Mouse (Mus musculus): ENCODE measurements around the gene Tspear. TPM values are rescaled to one million over a fixed set of nuclear protein-coding genes. Genes with fewer than 3 reads are reported as not detected.
"Not testable (repeated sequence)": the region's sequence is repeated elsewhere in the genome, so short reads cannot be mapped to it uniquely, and the experiment has no call there.

The Tspear gene
- polyA plus RNA-seq, 1 experiment = 1.2 TPM

DNA sequence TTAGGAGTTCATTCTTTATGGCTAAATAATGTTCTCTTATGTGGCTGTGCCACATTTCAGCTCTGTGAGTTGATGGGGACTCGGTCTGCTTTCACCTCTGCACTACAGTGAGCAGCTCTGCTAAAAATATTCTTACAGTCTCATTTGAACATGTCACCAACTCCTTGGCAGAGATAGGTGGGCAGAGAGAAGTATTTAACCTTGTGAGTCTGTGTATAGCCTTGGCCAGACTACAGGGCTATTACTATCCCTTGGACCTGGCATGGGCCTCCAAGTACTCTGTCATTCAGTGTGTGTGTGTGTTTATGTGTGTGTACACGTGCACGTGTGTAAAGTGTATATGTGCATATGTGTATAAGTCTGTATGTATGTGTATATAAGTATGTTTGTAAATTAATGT is 97.0 kb downstream of the Tspear start:
- not testable (repeated sequence) for H3K4me3 ChIP-seq (ENCODE audit: low read depth, low read length); H3K36me3 ChIP-seq (ENCODE audit: control insufficient read depth, insufficient read depth, low read length, poor library complexity, severe bottlenecking); H3K27ac ChIP-seq (ENCODE audit: insufficient read depth, low read length); H3K9ac ChIP-seq (ENCODE audit: low read depth, poor library complexity, severe bottlenecking); H3K9me3 ChIP-seq (replicated peaks; ENCODE audit: control insufficient read depth, insufficient read depth, low read length, poor library complexity, severe bottlenecking); H3K27me3 ChIP-seq (ENCODE audit: control insufficient read depth, insufficient read depth, low read length, poor library complexity, severe bottlenecking); H3K4me1 ChIP-seq (ENCODE audit: control insufficient read depth, insufficient read depth, low read length)

DNA sequence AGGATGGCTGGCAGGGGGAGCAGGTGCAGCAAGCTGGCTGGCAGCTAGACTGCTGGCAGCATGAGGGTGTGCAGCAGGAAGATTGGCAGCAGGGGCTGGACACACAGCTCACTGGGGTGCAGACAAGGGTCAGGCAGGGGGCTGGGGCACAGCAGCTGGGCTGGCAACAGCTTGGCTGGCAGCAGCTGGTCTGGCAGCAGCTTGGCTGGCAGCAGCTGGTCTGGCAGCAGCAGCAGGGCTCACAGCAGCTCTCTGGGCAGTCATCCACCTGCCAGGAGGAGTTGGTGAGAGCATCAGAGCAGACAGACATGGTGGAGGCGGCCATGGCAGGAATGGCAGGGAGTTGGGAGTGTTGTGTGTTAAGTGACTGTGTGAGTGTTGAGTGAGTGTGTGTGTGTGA is 101.5 kb downstream of the Tspear start, which contains the start of gene Gm7137:
Gene Gm7137, minus strand, starts transcription at position 325 of the 400 bp plus-strand sequence.
- H3K27me3 ChIP-seq (ENCODE audit: control insufficient read depth, insufficient read depth, low read length, poor library complexity, severe bottlenecking); H3K4me1 ChIP-seq (ENCODE audit: control insufficient read depth, insufficient read depth, low read length); H3K4me3 ChIP-seq (ENCODE audit: low read depth, low read length); H3K9me3 ChIP-seq (replicated peaks; ENCODE audit: control insufficient read depth, insufficient read depth, low read length, poor library complexity, severe bottlenecking); H3K36me3 ChIP-seq (ENCODE audit: control insufficient read depth, insufficient read depth, low read length, poor library complexity, severe bottlenecking); H3K9ac ChIP-seq (ENCODE audit: low read depth, poor library complexity, severe bottlenecking); H3K27ac ChIP-seq (ENCODE audit: insufficient read depth, low read length): not testable (repeated sequence)

DNA sequence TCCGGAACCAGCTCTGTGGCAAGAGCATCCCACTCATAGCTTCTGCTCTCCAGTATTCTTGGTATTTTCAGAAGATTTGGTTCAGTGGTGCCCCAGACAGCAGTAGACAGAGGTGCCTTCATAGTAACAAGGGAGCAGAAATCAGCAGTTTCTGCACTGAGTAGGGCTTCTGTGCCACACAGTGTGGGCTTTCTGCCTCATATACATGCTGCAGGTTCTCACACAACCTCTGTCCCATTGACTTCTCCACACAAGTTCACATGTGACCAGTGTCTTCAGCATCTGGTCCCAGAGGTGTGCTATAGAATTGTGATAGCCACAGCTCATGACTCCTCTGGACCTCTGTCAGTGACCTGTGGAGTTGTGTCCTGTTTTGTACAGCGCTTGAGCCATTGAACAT is 102.3 kb downstream of the Tspear start:
- Histone ChIP-seq H3K4me1 (ENCODE audit: control insufficient read depth, insufficient read depth, low read length) (no peaks in the 10 kb centered on the region), H3K27ac (ENCODE audit: insufficient read depth, low read length) (no peak overlapping the region), H3K27me3 (ENCODE audit: control insufficient read depth, insufficient read depth, low read length, poor library complexity, severe bottlenecking) (no peaks in the 10 kb centered on the region), H3K4me3 (ENCODE audit: low read depth, low read length) (no peak overlapping the region), H3K36me3 (ENCODE audit: control insufficient read depth, insufficient read depth, low read length, poor library complexity, severe bottlenecking) (no peaks in the 10 kb centered on the region), H3K9ac (ENCODE audit: low read depth, poor library complexity, severe bottlenecking) (no peak overlapping the region), H3K9me3 (replicated peaks; ENCODE audit: control insufficient read depth, insufficient read depth, low read length, poor library complexity, severe bottlenecking) (no peaks in the 10 kb centered on the region)
- TF ChIP-seq EP300 (IDR thresholded peaks at IDR 0.05; ENCODE audit: insufficient read depth, low read depth, low read length) = no peak
- no peak for TF ChIP-seq POLR2A (IDR thresholded peaks at IDR 0.05; ENCODE audit: insufficient read depth, low read length)
- TF ChIP-seq CTCF (IDR thresholded peaks at IDR 0.05; ENCODE audit: low read depth, low read length) = no peak

DNA sequence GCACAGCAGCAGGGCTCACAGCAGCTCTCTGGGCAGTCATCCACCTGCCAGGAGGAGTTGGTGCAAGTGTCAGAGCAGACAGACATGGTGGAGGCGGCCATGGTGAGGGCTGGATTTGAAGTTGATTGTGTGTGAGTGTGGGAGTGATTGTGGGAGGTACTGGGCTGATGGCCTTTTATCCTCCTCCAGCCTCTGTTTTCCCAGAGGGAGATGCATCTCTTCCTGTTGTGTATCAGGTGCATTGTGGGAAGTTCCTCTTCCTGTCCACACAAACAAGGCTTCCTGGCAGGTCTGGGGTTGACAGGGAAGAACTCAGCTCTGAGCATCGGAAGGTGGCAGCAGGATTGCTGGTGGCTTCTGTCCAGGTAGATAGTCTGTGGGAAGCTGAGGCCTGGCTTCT is 108.6 kb downstream of the Tspear start, which contains the start of gene Gm9639:
Gene Gm9639, minus strand, starts transcription at position 101 of the 400 bp plus-strand sequence.
- H3K27ac ChIP-seq (ENCODE audit: insufficient read depth, low read length) = no peak within 1 kb of the TSS
- H3K9ac ChIP-seq (ENCODE audit: low read depth, poor library complexity, severe bottlenecking) = no peak within 1 kb of the TSS
- no peaks in the 10 kb centered on the region for H3K27me3 ChIP-seq (ENCODE audit: control insufficient read depth, insufficient read depth, low read length, poor library complexity, severe bottlenecking)
- no peaks in the 10 kb centered on the region for H3K4me1 ChIP-seq (ENCODE audit: control insufficient read depth, insufficient read depth, low read length)
- TF ChIP-seq POLR2A (IDR thresholded peaks at IDR 0.05; ENCODE audit: insufficient read depth, low read length) = no peak
- TF ChIP-seq CTCF (IDR thresholded peaks at IDR 0.05; ENCODE audit: low read depth, low read length) = no peak
- no peak for TF ChIP-seq EP300 (IDR thresholded peaks at IDR 0.05; ENCODE audit: insufficient read depth, low read depth, low read length)
- H3K9me3 ChIP-seq (replicated peaks; ENCODE audit: control insufficient read depth, insufficient read depth, low read length, poor library complexity, severe bottlenecking) = no peaks in the 10 kb centered on the region
- no peak within 1 kb of the TSS for H3K4me3 ChIP-seq (ENCODE audit: low read depth, low read length)
- no peaks in the 10 kb centered on the region for H3K36me3 ChIP-seq (ENCODE audit: control insufficient read depth, insufficient read depth, low read length, poor library complexity, severe bottlenecking)

DNA sequence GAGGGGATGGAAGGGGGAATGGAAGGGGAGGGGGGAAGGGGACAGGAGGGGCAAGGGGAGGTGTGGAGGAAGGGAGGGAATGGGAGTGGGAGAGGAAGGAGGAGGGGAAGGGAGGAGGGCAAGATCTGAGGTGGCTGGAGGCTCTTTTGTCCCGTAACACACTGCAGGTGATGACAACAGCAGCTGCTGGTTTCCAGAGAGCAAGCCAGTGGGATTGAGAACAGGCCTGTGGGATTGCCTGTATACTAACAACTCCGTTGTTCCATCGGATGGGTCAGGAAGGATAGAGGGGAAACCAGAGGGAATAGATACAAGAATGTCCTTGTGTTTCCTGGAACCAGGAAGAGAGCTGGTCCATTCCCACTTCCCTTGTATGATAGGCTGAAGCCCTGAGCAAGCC is 111.3 kb downstream of the Tspear start:
- H3K27ac ChIP-seq (ENCODE audit: insufficient read depth, low read length) = no peak overlapping the region
- H3K4me3 ChIP-seq (ENCODE audit: low read depth, low read length) = no peak overlapping the region
- no peaks in the 10 kb centered on the region for H3K27me3 ChIP-seq (ENCODE audit: control insufficient read depth, insufficient read depth, low read length, poor library complexity, severe bottlenecking)
- H3K9me3 ChIP-seq (replicated peaks; ENCODE audit: control insufficient read depth, insufficient read depth, low read length, poor library complexity, severe bottlenecking) = no peaks in the 10 kb centered on the region
- H3K4me1 ChIP-seq (ENCODE audit: control insufficient read depth, insufficient read depth, low read length) = no peaks in the 10 kb centered on the region
- no peaks in the 10 kb centered on the region for H3K36me3 ChIP-seq (ENCODE audit: control insufficient read depth, insufficient read depth, low read length, poor library complexity, severe bottlenecking)
- no peak overlapping the region for H3K9ac ChIP-seq (ENCODE audit: low read depth, poor library complexity, severe bottlenecking)
- TF ChIP-seq CTCF (IDR thresholded peaks at IDR 0.05; ENCODE audit: low read depth, low read length) = no peak
- no peak for TF ChIP-seq POLR2A (IDR thresholded peaks at IDR 0.05; ENCODE audit: insufficient read depth, low read length)
- TF ChIP-seq EP300 (IDR thresholded peaks at IDR 0.05; ENCODE audit: insufficient read depth, low read depth, low read length) = no peak

- H3K9me3 ChIP-seq (replicated peaks; ENCODE audit: control insufficient read depth, insufficient read depth, low read length, poor library complexity, severe bottlenecking); H3K36me3 ChIP-seq (ENCODE audit: control insufficient read depth, insufficient read depth, low read length, poor library complexity, severe bottlenecking); H3K9ac ChIP-seq (ENCODE audit: low read depth, poor library complexity, severe bottlenecking); H3K27ac ChIP-seq (ENCODE audit: insufficient read depth, low read length); H3K4me3 ChIP-seq (ENCODE audit: low read depth, low read length); H3K27me3 ChIP-seq (ENCODE audit: control insufficient read depth, insufficient read depth, low read length, poor library complexity, severe bottlenecking); H3K4me1 ChIP-seq (ENCODE audit: control insufficient read depth, insufficient read depth, low read length): not testable (repeated sequence)
These were observed 112.0 kb downstream of the Tspear start for GRCm38 (mm10) chr10:77798164-77798920.

Data from ES-Bruce4 (cell line).